Mouse (Mus musculus): Measurements from ENCODE around the gene Gm20388. TPM values are rescaled to one million over a fixed set of nuclear protein-coding genes. Genes with fewer than 3 reads are reported as not detected.

The Gm20388 gene
- polyA plus RNA-seq, 1 experiment: 59.3 TPM

GRCm38 (mm10) chr8:122357641-122358040 is 2447.0 kb downstream of the Gm20388 start:
- DNase-seq (ENCODE audit: low read depth): no peak
- TF ChIP-seq CTCF (IDR thresholded peaks at IDR 0.05; ENCODE audit: borderline replicate concordance, extremely low read depth, insufficient read depth, insufficient read length) (no peak), POLR2A (IDR thresholded peaks at IDR 0.05; ENCODE audit: borderline replicate concordance, extremely low read depth, insufficient read depth, insufficient read length, poor library complexity, severe bottlenecking) (no peak)

- no peak for TF ChIP-seq POLR2A (IDR thresholded peaks at IDR 0.05; ENCODE audit: borderline replicate concordance, extremely low read depth, insufficient read depth, insufficient read length, poor library complexity, severe bottlenecking)
- TF ChIP-seq CTCF (IDR thresholded peaks at IDR 0.05; ENCODE audit: borderline replicate concordance, extremely low read depth, insufficient read depth, insufficient read length): no peak
- DNase-seq (ENCODE audit: low read depth): no peak
Observed at GRCm38 (mm10) chr8:122359111-122359775, 2448.6 kb downstream of the Gm20388 start.

- no peak for TF ChIP-seq POLR2A (IDR thresholded peaks at IDR 0.05; ENCODE audit: borderline replicate concordance, extremely low read depth, insufficient read depth, insufficient read length, poor library complexity, severe bottlenecking)
- no peak for TF ChIP-seq CTCF (IDR thresholded peaks at IDR 0.05; ENCODE audit: borderline replicate concordance, extremely low read depth, insufficient read depth, insufficient read length)
- DNase-seq (ENCODE audit: low read depth): no peak
Observed at GRCm38 (mm10) chr8:122360696-122361416, 2450.2 kb downstream of the Gm20388 start, which contains the start of gene Trhr2. Trhr2 (minus strand) TSS chr8:122360746.

- TF ChIP-seq CTCF (IDR thresholded peaks at IDR 0.05; ENCODE audit: borderline replicate concordance, extremely low read depth, insufficient read depth, insufficient read length) (no peak), POLR2A (IDR thresholded peaks at IDR 0.05; ENCODE audit: borderline replicate concordance, extremely low read depth, insufficient read depth, insufficient read length, poor library complexity, severe bottlenecking) (no peak)
- DNase-seq (ENCODE audit: low read depth): no peak
Observed at GRCm38 (mm10) chr8:122362271-122362670, 2451.6 kb downstream of the Gm20388 start.

- no peak for DNase-seq (ENCODE audit: low read depth)
- no peak for TF ChIP-seq POLR2A (IDR thresholded peaks at IDR 0.05; ENCODE audit: borderline replicate concordance, extremely low read depth, insufficient read depth, insufficient read length, poor library complexity, severe bottlenecking)
- no peak for TF ChIP-seq CTCF (IDR thresholded peaks at IDR 0.05; ENCODE audit: borderline replicate concordance, extremely low read depth, insufficient read depth, insufficient read length)
Observed at GRCm38 (mm10) chr8:122362967-122363366, 2452.3 kb downstream of the Gm20388 start.

- no peak for TF ChIP-seq POLR2A (IDR thresholded peaks at IDR 0.05; ENCODE audit: borderline replicate concordance, extremely low read depth, insufficient read depth, insufficient read length, poor library complexity, severe bottlenecking)
- TF ChIP-seq CTCF (IDR thresholded peaks at IDR 0.05; ENCODE audit: borderline replicate concordance, extremely low read depth, insufficient read depth, insufficient read length): no peak
- DNase-seq (ENCODE audit: low read depth): no peak
Observed at GRCm38 (mm10) chr8:122368494-122368893, 2457.9 kb downstream of the Gm20388 start.

GRCm38 (mm10) chr8:122369665-122370064 is 2459.0 kb downstream of the Gm20388 start:
- DNase-seq (ENCODE audit: low read depth): peak; percentile 69
- no peak for TF ChIP-seq POLR2A (IDR thresholded peaks at IDR 0.05; ENCODE audit: borderline replicate concordance, extremely low read depth, insufficient read depth, insufficient read length, poor library complexity, severe bottlenecking)
- TF ChIP-seq CTCF (IDR thresholded peaks at IDR 0.05; ENCODE audit: borderline replicate concordance, extremely low read depth, insufficient read depth, insufficient read length): peak; percentile 77; the same call in 1 of the 2 replicates

- TF ChIP-seq CTCF (IDR thresholded peaks at IDR 0.05; ENCODE audit: borderline replicate concordance, extremely low read depth, insufficient read depth, insufficient read length) (no peak), POLR2A (IDR thresholded peaks at IDR 0.05; ENCODE audit: borderline replicate concordance, extremely low read depth, insufficient read depth, insufficient read length, poor library complexity, severe bottlenecking) (no peak)
- no peak for DNase-seq (ENCODE audit: low read depth)
Observed at GRCm38 (mm10) chr8:122371706-122372105, 2461.1 kb downstream of the Gm20388 start.

- DNase-seq (ENCODE audit: low read depth): no peak
- TF ChIP-seq CTCF (IDR thresholded peaks at IDR 0.05; ENCODE audit: borderline replicate concordance, extremely low read depth, insufficient read depth, insufficient read length) (no peak), POLR2A (IDR thresholded peaks at IDR 0.05; ENCODE audit: borderline replicate concordance, extremely low read depth, insufficient read depth, insufficient read length, poor library complexity, severe bottlenecking) (no peak)
Observed at GRCm38 (mm10) chr8:122375320-122375719, 2464.7 kb downstream of the Gm20388 start.

- DNase-seq (ENCODE audit: low read depth): no peak
- TF ChIP-seq POLR2A (IDR thresholded peaks at IDR 0.05; ENCODE audit: borderline replicate concordance, extremely low read depth, insufficient read depth, insufficient read length, poor library complexity, severe bottlenecking) (no peak), CTCF (IDR thresholded peaks at IDR 0.05; ENCODE audit: borderline replicate concordance, extremely low read depth, insufficient read depth, insufficient read length) (no peak)
Observed at GRCm38 (mm10) chr8:122375751-122376364, 2465.2 kb downstream of the Gm20388 start.

Measured in brain, embryonic 14.5 days (tissue).